Mouse (Mus musculus) adrenal gland, adult 18-20 months (tissue): ENCODE results near the gene Gpr1. TPM values are rescaled to one million over a fixed set of nuclear protein-coding genes. Genes with fewer than 3 reads are reported as not detected.

Experiments
- DNase-seq, 2 experiments: peaks; one replicate each; pipeline ENCODE4 v3.0.0; 2021 to 2022; ENCODE audit warnings: low spot score in 2 of 2
- long read RNA-seq, 2 experiments: library from polyadenylated mRNA; stranded (forward); transcript quantifications; one replicate each; pipeline ENCODE4 v2.0.0; 2021
- total RNA-seq, 2 experiments: library from RNA; stranded (reverse); gene quantifications; 1 replicate in 1 of 2; 2 replicates in 1 of 2; pipeline ENCODE4 v1.2.3; 2021

Gpr1 gene
- under 1 TPM; 0.26 to 0.43 TPM for total RNA-seq
- long read RNA-seq, experiment 1: 0 reads
- long read RNA-seq, experiment 2: 0 reads

- no peak for DNase-seq
These were observed at the start of gene Gpr1 for GRCm38 (mm10) chr1:63214271-63214558. Gene Gpr1 (minus strand): TSS chr1:63214543.

GRCm38 (mm10) chr1:63263671-63264070, 49.3 kb upstream of the Gpr1 start:
- no peak for DNase-seq

GRCm38 (mm10) chr1:63261041-63261590, 46.8 kb upstream of the Gpr1 start:
- no peak for DNase-seq

- DNase-seq: no peak
These were observed 46.3 kb upstream of the Gpr1 start for GRCm38 (mm10) chr1:63260742-63261033.

- no peak for DNase-seq
These were observed 45.8 kb upstream of the Gpr1 start for GRCm38 (mm10) chr1:63259916-63260741.

GRCm38 (mm10) chr1:63259271-63259830, 45.0 kb upstream of the Gpr1 start:
- DNase-seq: no peak

GRCm38 (mm10) chr1:63258501-63258900, 44.2 kb upstream of the Gpr1 start:
- DNase-seq: no peak

GRCm38 (mm10) chr1:63256083-63256482, 41.7 kb upstream of the Gpr1 start:
- no peak for DNase-seq

GRCm38 (mm10) chr1:63255101-63255500, 40.8 kb upstream of the Gpr1 start:
- no peak for DNase-seq

GRCm38 (mm10) chr1:63253291-63253690, 38.9 kb upstream of the Gpr1 start:
- no peak for DNase-seq

- no peak for DNase-seq
These were observed 38.2 kb upstream of the Gpr1 start for GRCm38 (mm10) chr1:63252351-63253209.

- DNase-seq: no peak
These were observed 34.9 kb upstream of the Gpr1 start for GRCm38 (mm10) chr1:63249261-63249660.

GRCm38 (mm10) chr1:63248360-63248851, 34.1 kb upstream of the Gpr1 start:
- DNase-seq: peak; percentile 12 to 24

- DNase-seq: no peak
These were observed 33.6 kb upstream of the Gpr1 start for GRCm38 (mm10) chr1:63247831-63248359.

- DNase-seq: no peak
These were observed 32.6 kb upstream of the Gpr1 start for GRCm38 (mm10) chr1:63246862-63247521.

- no peak for DNase-seq
These were observed 29.5 kb upstream of the Gpr1 start for GRCm38 (mm10) chr1:63243854-63244253.

- no peak for DNase-seq
These were observed 25.4 kb upstream of the Gpr1 start for GRCm38 (mm10) chr1:63239751-63240150.

GRCm38 (mm10) chr1:63239305-63239704, 25.0 kb upstream of the Gpr1 start:
- DNase-seq: no peak

GRCm38 (mm10) chr1:63237371-63237770, 23.0 kb upstream of the Gpr1 start:
- DNase-seq: no peak

- DNase-seq: no peak
These were observed 12.9 kb upstream of the Gpr1 start for GRCm38 (mm10) chr1:63227241-63227640.

- DNase-seq: no peak
These were observed 11.5 kb upstream of the Gpr1 start for GRCm38 (mm10) chr1:63225890-63226289.
